ENCODE assay signal across 28 mouse cellular contexts in genomic region chr17:50625584-50625983, GRCm38 (mm10).
"Had no signal": no experiment of that assay in that cellular context is flagged by ENCODE, and none has a peak within 500 bp of the region (broad histone marks: within the 10 kb centered on the region; RNA-seq: fewer than 3 reads in every experiment).

No protein-coding gene starts in this region.

- H3K4me3 ChIP-seq: embryonic facial prominence, embryonic 10.5 days; embryonic facial prominence, embryonic 12.5 days; embryonic facial prominence, embryonic 13.5 days; embryonic facial prominence, embryonic 15.5 days; erythroblast, embryonic 14.5 days; forebrain, embryonic 10.5 days; forebrain, embryonic 12.5 days; forebrain, embryonic 13.5 days; forebrain, embryonic 15.5 days; gastrocnemius, adult 2 months; heart, adult 2 months had no signal

- H3K9ac ChIP-seq: embryonic facial prominence, embryonic 12.5 days; embryonic facial prominence, embryonic 13.5 days; embryonic facial prominence, embryonic 15.5 days; forebrain, embryonic 12.5 days; forebrain, embryonic 13.5 days; forebrain, embryonic 15.5 days; forebrain, postnatal 0 days had no signal

- ATAC-seq: forebrain, embryonic 13.5 days; forebrain, embryonic 14.5 days; forebrain, embryonic 15.5 days; forebrain, embryonic 16.5 days; forebrain, postnatal 0 days had no signal

- DNase-seq: cerebellum, adult 2 months; cerebellum, adult 8-10 months; cerebellum, adult 9-10 months; cerebellum, adult 9-11 months; cerebellum, postnatal 10 days; cerebellum, postnatal 14 days; cerebellum, postnatal 25 days; cerebellum, postnatal 36 days; embryo, embryonic 11 days; forebrain, postnatal 0 days; gastrocnemius, adult 2 months; gastrocnemius, postnatal 10 days; gastrocnemius, postnatal 14 days; gastrocnemius, postnatal 25 days; gastrocnemius, postnatal 36 days; heart, adult 18-20 months; heart, adult 2 months had no signal

- H3K4me1 ChIP-seq: embryonic facial prominence, embryonic 12.5 days; embryonic facial prominence, embryonic 15.5 days; forebrain, embryonic 12.5 days; forebrain, embryonic 15.5 days had no signal

- H3K9me3 ChIP-seq: embryonic facial prominence, embryonic 10.5 days; embryonic facial prominence, embryonic 12.5 days; embryonic facial prominence, embryonic 13.5 days; embryonic facial prominence, embryonic 15.5 days; forebrain, embryonic 10.5 days; forebrain, embryonic 12.5 days; forebrain, embryonic 13.5 days; forebrain, embryonic 15.5 days had no signal

- H3K36me3 ChIP-seq: embryonic facial prominence, embryonic 12.5 days; embryonic facial prominence, embryonic 13.5 days; embryonic facial prominence, embryonic 15.5 days; forebrain, embryonic 10.5 days; forebrain, embryonic 12.5 days; forebrain, embryonic 15.5 days had no signal

- H3K27ac ChIP-seq: embryonic facial prominence, embryonic 10.5 days; embryonic facial prominence, embryonic 12.5 days; embryonic facial prominence, embryonic 13.5 days; embryonic facial prominence, embryonic 15.5 days; forebrain, embryonic 10.5 days; forebrain, embryonic 12.5 days; forebrain, embryonic 13.5 days; forebrain, embryonic 15.5 days; heart, adult 2 months had no signal

- H3K27me3 ChIP-seq: embryonic facial prominence, embryonic 12.5 days; embryonic facial prominence, embryonic 13.5 days; embryonic facial prominence, embryonic 15.5 days; forebrain, embryonic 12.5 days; forebrain, embryonic 13.5 days; forebrain, embryonic 15.5 days had no signal

- H3K4me2 ChIP-seq: embryonic facial prominence, embryonic 12.5 days; embryonic facial prominence, embryonic 13.5 days; embryonic facial prominence, embryonic 15.5 days; forebrain, embryonic 12.5 days; forebrain, embryonic 13.5 days; forebrain, embryonic 15.5 days had no signal
